Mouse (Mus musculus) heart, postnatal 10 days (tissue): ENCODE measurements around the gene Tmem201. TPM values are rescaled to one million over a fixed set of nuclear protein-coding genes. Genes with fewer than 3 reads are reported as not detected.

Source experiments
- DNase-seq, 2 experiments: peaks; one replicate each; pipeline ENCODE4 v3.0.0; 2021
- intact Hi-C: fragments of 180-260 bp; cut with DNase I; formaldehyde crosslinking; loops from one replicate; pipeline ENCODE4 v1.15.1; 2025
- total RNA-seq, 2 experiments: library from RNA; stranded (reverse); gene quantifications; 2 replicates each; pipeline ENCODE4 v1.2.3; 2021

Gene Tmem201
- total RNA-seq, 2 experiments from 2014 or later = 82.8 to 88.9 TPM

DNA sequence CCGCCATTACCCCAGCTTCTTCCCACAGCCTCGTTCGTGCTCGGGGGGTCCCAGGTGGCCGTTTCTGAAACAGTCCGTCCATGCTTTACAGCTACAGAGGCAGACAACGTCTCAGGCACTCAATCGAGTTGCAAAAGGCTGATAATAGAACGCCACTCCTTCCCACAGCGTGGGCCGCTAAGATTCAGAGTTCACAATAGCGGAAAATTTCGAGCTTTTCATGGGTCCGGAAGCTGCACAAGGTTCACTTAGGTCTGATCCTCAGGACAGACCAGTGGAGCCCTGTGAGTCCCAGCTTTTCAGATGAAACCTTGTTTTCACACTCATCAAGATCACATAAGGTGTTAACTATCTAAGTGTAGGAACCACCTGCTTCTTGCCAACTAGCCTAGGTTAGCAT is 49.0 kb downstream of the Tmem201 start:
- no peak for DNase-seq
- intact Hi-C loops = no loop called here

GRCm38 (mm10) chr4:149684841-149685623 is 52.8 kb downstream of the Tmem201 start:
- intact Hi-C loops = no loop called here
- DNase-seq = no peak

DNA sequence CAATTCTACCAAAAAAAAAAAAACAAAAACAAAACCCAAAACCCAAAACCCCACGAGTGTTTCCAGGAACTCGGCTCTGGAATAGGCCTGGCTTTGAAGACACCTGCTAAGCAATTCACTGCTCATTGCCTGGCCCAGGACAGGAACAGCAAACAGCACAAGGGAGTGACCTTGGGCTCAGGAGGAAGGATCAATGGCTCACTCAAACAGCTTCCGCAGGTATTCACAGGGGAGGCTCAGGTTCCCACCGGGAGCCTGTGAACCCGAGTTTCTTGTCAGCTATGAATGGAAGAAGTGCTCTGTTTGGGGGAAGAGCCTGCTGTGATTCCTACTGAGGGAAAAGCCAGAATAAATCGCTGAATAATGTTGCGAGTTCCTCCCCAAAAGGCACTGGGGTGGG is 54.0 kb downstream of the Tmem201 start:
- intact Hi-C loops = no loop called here
- DNase-seq = no peak

- intact Hi-C loops = no loop called here
- DNase-seq = no peak
Measured at GRCm38 (mm10) chr4:149679056-149679770, 58.6 kb downstream of the Tmem201 start.

GRCm38 (mm10) chr4:149678006-149678405 is 59.8 kb downstream of the Tmem201 start:
- intact Hi-C loops = no loop called here
- no peak for DNase-seq

DNA sequence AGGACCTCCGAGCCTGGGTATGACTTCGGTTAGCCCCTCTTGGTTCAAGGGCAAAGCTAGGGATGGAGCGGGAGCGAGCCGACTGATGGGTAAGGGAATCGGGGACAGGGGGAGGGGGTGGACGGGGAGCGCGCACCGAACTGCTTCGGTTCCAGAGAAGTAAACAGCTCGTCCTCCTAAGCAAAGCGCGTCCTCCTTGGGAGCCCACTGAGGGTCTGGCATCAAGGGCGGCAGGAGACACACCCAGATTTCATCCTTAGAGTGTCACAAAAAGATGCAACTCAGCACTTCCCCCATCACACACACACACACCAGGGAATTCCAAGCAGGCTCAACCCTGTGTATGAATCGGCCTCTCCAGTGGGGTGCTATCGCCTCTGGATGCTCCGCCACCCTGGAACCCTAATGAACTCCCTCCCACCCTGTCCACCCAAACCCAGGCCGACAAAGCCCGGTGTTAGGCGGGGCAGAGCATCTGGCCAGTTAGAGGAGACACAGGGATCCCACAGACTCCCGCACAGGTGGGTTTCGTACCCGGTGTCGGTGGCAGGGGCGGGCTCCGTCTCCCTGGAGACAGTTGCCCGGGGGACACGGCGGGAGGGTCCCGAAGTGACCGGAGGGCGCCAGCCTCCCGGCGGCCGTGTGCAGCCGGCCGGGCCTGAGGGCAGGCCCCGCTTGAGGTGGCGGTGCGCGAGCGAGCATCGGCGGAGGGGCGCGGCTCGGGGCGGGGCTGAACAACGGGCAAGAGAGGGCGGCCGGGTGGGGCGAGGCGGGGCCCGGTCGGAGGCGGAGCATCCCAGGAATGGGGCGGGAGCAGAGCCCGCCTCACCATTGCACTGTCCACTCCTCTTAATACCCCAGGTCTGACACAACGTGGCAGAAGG is 62.2 kb downstream of the Tmem201 start:
- peak; percentile 80 for DNase-seq
- intact Hi-C loops = no loop called here

DNA sequence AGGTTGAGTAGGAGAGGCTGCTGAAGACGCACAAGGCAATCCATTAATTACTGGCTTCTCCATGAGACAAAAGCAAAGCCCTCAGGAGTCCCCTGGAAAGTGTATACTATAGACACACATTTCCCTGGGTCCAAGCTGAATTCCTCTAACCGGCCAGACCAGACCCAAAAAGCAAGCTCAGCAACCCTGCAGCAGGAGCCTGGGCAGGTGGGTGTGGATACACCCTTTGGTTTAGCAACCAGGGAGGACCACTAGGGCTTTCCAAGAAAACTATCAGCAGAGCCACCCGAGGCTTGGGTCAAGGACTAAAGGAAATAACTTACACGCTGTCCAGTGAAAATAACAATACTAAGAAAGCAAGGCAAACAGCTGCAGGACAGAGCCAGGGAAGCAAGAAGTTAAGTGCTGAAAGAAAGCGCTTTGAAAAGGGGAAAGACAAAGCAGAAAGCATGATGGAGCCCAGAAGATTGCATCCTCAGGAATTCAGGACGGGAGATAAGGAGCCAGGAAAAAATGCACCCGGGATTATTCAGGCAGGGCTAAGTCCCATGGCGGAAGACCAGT is 62.9 kb downstream of the Tmem201 start:
- DNase-seq = no peak
- intact Hi-C loops = no loop called here

GRCm38 (mm10) chr4:149672747-149673146 is 65.1 kb downstream of the Tmem201 start:
- intact Hi-C loops = no loop called here
- DNase-seq = no peak

DNA sequence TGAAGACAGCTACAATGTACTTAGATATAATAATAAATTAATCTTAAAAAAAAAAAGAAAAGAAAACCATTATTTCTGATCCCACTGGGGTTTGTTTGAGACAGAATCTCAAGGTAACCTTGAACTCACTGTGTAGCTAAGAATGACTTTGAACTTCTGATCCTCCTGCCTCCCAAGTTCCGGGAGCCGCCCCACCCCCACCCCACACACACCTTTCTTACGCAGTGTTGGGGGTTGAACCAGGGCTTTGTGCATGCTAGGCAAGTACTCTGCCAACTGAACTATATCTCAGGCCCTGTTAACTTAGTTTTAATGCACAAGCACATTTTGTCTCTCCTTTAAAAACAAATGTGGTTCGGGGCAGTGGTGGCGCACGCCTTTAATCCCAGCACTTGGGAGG is 66.7 kb downstream of the Tmem201 start:
- no peak for DNase-seq
- intact Hi-C loops = no loop called here

DNA sequence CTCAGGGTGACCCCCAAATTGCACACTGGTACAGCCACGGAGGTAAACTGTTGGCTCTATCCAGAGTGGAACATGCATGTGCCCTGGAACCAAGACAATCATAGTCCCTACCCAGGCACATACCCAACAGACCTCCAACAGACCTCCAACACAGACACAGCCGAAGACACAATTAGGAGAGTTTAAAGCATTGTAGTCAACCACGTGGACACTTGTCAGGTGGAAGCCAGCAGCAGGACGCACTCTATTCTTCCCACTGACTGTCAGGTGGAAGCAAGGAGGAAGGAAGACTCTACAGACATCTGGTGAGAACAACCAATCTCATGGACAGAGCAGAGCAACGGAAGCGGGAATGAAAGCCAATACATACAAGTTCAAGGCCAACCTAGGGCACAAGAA is 72.2 kb downstream of the Tmem201 start:
- DNase-seq = no peak
- intact Hi-C loops = no loop called here

Other genes starting within 250 kb of the Tmem201 start
- 10 to 100 TPM; 57.2 to 63.7 TPM for gene Ctnnbip1, start 219.8 kb downstream of the Tmem201 start, total RNA-seq
- gene Clstn1, start 151.6 kb downstream of the Tmem201 start, total RNA-seq = 10 to 100 TPM; 84.3 to 88.1 TPM
- gene Pik3cd, start 35.5 kb downstream of the Tmem201 start, total RNA-seq = 1 to 10 TPM; 4.1 to 4.6 TPM
- gene Slc25a33, start 36.2 kb upstream of the Tmem201 start, total RNA-seq = 10 to 100 TPM; 10.3 to 19.6 TPM
- gene Spsb1, start 217.0 kb upstream of the Tmem201 start, total RNA-seq = 10 to 100 TPM; 34.3 to 56.2 TPM